Mouse (Mus musculus) thymus, adult 2 months (tissue): ENCODE results near the gene Foxd2.

Source experiments
- CTCF ChIP-seq: fragments of 200-500 bp; IDR thresholded peaks from 2 replicates; pipeline ENCODE4 v1.5.1; 2012; ENCODE audit warnings: mild to moderate bottlenecking, control low read depth, low read length, moderate library complexity, borderline replicate concordance; ENCODE audit not compliant: control insufficient read depth, poor library complexity, insufficient read depth; ENCODE audit errors: extremely low read depth
- POLR2A ChIP-seq: fragments of 200-500 bp; IDR thresholded peaks from 2 replicates; pipeline ENCODE4 v1.6.1; 2012; ENCODE audit warnings: mild to moderate bottlenecking, low read length, control low read depth, moderate library complexity; ENCODE audit not compliant: control insufficient read depth, poor library complexity, insufficient read depth; ENCODE audit errors: extremely low read depth

DNA sequence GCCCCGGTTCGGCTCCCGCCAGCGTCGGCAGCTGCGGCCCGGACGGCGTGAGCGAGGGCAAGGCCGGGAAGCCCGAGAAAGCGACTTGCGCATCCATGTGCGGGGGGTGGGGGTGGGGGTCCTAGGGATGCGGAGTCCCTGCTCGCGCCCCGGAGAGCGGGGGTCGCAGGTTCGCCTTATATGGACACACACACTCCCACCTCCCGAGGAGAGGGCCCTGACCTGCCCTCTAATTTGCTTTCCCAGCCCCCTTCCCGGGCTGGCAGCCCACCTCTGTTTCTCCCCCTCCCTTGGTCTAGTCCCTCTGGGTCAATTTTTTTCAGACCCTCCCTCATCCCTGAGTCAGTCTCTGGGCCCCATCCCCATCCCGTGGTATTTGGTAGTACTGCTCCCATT, 17.2 kb upstream of the Foxd2 start, which contains the start of gene Foxe3:
- TF ChIP-seq POLR2A (no peak), CTCF (no peak)
